Mouse (Mus musculus) right cerebral cortex, postnatal 36 days (tissue): Measurements from ENCODE around the gene Mfap1b.
"Not testable (repeated sequence)": the region's sequence is repeated elsewhere in the genome, so short reads cannot be mapped to it uniquely, and the experiment has no call there.

ENCODE experiments used
- DNase-seq, 2 experiments: peaks; one replicate each; pipeline ENCODE4 v3.0.0; 2022; ENCODE audit warnings: low spot score in 2 of 2, mixed read lengths in 1 of 2

Gene Mfap1b

DNA sequence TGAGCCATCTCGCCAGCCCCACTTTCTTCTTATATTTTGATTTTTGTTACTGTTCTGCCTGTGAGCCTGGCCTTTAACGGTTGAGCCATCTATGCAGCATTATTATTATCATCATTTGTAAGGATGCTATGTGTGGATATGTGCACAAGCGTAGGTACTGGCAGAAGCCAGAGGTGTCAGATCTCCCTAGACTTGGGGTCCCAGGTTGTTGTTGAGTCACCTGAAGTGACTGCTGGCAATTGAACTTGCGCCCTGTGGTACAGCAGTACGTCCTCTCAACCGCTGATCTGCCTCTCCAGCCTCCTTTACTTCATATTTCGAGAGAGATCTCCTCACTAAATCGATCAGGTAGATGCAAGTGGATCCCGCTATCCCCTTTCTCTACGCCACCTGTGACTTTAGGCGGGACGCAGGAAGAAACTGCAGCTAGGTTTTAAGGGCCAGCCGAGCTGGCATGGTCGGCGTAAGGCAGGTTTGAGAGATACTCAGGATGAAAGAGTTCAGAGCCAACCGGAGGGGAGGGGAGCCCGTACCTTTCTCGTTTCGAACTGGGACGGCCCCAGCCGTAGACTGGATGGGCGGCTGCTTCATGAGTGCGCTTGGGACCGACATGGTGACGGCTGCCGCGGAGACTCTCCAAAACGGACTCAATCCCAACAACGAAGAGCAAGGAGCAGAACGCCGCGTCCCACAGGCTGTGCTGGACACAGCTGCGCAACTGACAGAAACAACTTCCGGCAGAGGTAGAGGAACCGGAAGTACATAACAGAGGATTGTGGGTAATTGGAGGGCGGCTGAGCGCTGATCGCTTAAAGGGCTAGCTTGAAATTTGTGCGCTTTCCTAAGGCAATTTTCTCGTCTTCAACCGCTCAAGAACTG, at the start of gene Mfap1b:
Gene Mfap1b (minus strand): TSS at position 767 of the 879 bp plus-strand sequence.
- DNase-seq: peak; percentile 80 to 88

DNA sequence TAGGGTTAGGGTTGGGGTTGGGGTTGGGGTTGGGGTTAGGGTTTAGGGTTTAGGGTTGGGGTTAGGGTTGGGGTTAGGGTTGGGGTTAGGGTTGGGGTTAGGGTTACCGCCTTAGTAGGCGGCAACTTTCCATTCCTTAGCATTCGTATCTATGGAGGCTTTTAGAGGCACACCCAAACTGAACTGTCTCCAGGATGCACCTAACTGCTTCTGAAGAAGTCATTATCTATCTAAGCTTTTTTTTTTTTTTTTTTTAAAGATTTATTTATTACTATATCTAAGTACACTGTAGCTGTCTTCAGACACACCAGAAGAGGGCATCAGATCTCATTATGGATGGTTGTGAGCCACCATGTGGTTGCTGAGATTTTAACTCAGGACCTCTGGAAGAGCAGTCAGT, 49.0 kb upstream of the Mfap1b start:
- not testable (repeated sequence) for DNase-seq

DNA sequence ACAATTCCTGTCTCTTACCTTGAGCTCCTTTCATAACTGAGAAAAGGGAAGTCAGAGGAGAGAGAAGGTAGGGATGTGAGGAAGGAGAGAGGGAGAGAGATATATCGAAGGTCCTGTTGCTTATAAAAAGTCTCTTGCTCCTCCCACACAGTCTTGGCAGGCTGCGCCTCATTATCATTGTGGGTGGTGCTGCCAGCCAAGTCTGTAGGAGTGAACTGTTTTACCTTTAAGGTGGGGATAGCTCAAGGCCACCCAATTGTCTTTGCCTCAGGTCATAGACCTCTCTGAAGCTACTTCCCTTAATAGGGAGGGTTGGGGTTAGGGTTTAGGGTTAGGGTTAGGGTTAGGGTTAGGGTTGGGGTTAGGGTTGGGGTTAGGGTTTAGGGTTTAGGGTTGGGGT, 48.1 kb upstream of the Mfap1b start:
- peak; percentile 24 to 68 for DNase-seq

DNA sequence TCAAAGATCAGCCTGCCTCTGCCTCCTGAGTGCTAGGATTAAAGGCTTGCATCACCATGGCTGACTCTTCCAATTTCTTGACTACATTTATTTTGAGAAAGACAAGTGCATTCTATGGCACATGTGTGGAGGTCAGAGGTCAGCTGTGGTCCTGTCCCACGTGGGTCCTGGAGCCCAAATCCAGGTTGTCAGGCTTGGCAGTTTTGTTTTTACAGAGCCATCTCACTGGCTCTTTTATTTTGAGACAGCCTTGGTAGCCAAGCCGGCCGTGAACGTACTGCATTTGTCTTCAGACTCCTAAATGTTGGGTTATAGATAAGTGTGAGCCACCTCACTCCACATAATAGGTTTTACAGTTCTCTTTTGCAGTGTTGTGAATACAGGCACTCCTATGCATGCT, 44.8 kb upstream of the Mfap1b start:
- not testable (repeated sequence) for DNase-seq

DNA sequence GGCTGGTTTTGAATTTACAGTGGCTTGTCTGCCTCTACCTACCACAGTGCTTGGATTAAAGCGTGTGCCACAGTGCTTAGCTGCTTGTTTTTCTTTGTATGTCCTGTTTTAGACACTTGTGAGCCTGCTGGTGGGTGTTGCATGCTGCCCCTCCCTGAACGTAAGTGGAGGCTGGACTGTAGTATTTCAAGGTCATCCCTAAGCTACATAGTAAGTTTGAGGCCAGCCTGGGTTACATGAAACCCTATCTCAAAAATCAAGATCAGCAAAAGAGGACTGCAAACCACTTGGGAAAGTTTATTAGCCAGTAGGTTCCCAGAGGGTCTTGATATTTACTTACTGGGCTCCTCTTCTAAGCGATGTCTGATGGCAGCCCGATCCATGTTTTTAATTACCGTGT, 44.2 kb upstream of the Mfap1b start:
- DNase-seq: no peak

DNA sequence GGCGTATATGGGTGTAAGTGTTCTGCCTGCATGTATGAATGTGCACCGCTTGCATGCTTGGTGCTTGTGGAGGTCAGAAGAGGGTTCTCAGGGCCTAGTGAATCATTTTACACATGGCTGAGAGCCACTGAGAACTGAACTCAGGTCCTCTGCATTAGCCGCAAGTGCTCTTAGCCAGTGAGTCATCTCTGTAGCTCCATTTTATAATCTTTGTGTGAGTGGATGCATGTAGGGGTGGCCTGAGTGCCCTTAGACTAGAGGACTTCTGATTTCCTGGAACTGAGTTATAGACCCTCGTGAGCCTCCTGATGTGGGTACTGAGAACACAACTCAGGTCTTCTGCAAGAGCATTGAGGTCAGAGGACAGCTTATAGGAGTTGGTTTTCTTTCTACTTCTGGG, 40.3 kb upstream of the Mfap1b start:
- DNase-seq: no peak

DNA sequence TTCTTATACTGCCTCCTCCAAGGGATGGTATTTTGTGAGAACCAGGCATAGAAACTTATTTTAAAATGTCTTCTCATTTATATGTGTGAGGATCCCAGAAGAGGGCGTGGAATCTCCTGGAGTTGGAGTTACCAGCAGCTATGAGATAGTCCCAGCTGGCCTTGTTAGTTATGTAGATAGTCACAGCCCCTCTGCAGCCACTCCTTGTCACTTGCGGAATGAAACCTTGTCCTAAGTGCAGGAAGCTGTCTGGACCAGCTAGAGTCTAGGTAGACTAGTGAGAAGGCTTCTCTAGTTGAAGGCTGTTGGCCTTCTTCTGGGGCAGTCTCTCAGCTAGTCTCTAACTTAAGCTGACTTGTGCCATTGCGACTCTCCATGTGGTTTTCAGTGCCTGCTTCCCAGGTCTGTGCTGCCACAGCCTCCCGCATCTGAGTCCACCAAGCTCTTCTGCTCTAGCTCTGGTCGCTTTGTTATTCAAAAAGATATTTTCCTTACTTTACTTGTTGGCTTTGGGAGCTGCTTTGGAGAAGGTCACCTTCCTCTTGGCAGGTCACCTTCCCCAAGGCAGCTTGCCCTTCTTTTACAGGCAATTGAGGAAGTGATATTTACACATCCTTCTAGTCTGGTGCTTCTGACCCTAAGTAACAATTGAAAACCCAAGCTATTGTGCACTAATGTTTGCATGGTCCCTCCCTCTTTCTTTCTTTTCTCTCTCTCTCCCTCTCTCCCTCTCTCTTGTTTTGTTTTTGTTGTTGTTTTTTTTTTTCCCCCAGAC, 39.3 kb upstream of the Mfap1b start:
- DNase-seq: not testable (repeated sequence)

DNA sequence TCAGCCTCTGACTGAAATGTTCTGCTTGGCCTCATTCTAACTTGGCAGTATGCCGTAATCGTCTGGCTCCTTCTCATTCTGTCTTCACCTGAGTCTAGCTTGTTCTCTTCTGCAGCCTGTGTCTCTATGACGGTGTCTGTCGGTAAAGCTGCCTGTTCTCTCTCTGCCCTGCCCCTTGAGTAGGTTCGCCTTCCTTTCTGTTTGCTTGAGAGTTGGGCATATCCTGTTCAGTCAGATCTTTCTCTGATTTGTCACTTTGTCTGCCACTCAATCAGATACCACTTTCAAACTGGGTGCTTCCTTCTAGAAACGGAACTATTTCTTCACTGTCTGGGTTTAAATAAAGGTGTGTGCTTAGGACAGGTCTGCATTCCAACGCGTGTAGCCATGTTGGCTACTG, 37.5 kb upstream of the Mfap1b start:
- no peak for DNase-seq

DNA sequence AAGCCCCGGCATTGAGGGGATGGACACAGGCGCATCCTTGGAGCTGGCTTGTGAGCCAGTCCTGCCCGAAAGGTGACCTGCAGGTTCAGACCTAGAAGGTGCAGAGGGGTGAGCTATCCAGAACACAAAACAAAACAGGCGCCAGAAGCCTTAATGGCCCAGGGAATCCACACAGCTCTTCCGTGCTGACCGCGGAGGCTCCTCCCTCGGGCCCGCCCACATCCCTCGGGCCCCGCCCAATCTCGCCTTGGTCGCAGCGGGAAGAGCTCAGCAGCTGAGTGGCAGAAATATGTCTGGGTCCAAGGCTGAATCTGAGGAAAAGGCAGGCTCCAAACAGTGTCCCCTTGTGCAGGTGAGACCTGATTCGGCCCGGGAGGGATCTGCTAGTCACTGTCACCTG, 35.7 kb upstream of the Mfap1b start:
- peak; percentile 28 to 46 for DNase-seq

DNA sequence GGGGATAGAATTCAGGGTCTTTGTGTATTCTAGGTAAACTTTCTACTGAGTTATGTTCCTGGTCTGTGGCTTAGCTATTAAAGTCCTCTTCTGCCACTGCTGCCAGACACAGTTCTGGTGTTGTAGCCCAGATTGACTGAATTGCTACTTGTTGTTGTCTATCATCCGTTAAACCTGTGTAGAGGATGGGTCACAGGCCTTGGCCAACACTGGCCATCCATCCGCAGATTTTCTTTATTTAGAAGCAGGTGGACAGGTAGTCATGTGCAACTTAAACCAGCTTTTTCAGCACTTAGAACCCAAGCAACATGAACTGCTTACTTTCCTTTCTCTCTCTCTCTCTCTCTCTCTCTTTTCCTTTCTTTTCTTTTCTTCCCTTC, 34.1 kb upstream of the Mfap1b start:
- no peak for DNase-seq

DNA sequence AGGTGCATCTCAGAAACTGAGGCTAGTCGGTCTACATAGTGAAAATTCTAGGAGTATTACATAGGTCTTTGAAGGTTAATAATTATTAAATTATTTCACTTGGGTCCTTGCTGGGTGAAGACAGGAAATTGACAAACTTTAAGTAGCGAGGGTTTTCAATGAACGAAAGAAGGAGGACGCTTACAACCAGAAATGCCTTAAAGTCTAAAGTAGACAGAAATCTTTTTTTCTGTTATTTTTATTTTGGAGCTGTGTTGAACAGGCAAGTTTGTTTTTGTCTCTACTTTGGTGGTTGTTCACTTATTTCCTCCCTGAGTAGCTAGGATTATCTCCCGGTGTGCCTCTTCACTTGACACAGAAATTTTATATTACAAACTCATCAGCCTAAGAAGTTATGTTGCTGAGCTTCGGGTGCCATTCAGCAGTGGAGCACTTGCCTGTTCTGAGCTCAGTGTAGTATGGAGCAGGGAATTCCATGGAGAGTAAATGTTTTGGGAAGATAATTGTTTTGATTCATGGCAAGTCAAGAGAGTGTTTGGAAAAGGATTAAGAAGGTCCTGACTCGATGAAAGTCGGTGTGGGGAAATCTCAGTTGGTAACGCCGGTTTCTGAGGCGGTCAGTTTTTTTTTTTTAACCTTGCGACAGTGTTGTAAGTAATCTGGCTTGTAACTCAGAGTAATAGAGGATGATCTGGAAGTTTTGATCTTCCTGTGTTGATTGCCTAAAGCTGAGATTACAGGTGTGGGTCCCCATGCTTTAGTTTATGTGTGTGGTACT, 33.5 kb upstream of the Mfap1b start:
- no peak for DNase-seq

DNA sequence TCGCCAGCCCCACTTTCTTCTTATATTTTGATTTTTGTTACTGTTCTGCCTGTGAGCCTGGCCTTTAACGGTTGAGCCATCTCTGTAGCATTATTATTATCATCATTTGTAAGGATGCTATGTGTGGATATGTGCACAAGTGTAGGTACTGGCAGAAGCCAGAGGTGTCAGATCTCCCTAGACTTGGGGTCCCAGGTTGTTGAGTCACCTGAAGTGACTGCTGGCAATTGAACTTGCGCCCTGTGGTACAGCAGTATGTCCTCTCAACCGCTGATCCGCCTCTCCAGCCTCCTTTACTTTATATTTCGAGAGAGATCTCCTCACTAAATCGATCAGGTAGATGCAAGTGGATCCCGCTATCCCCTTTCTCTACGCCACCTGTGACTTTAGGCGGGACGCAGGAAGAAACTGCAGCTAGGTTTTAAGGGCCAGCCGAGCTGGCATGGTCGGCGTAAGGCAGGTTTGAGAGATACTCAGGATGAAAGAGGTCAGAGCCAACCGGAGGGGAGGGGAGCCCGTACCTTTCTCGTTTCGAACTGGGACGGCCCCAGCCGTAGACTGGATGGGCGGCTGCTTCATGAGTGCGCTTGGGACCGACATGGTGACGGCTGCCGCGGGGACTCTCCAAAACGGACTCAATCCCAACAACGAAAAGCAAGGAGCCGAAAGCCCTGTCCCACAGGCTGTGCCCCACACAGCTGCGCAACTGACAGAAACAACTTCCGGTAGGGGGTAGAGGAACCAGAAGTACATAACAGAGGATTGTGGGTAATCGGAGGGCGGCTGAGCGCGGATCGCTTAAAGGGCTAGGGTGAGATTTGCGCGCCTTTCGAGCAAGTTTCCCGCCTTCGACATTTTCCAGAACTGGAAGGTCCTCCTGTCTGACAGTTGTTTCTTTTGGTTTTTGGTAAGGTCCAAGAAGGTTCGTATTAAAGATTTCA, 32.3 kb upstream of the Mfap1b start, which contains the start of the genes Mfap1a and Wdr76:
Gene Mfap1a (minus strand): TSS at position 724 of the 941 bp plus-strand sequence.
Gene Wdr76 (plus strand): TSS at position 782 of the 941 bp plus-strand sequence.
- peak; percentile 78 to 87 for DNase-seq

DNA sequence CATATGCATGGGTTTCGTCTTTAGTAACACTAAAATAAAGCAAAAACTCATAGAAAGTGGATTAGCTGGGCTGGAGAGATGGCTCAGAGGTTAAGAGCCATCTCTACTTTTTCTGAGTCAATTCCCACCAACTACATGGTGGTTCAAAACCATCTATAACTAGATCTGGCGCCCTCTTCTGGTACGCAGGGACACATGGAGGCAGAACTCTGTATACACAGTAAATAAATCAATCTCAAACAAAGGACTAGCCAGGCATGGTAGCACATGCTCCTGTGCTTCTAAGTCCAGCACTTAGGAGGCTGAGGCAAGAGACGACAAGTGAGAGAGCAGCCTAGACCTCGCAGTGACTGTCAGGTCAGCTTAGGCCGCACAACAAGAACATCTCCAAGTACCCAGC, 27.7 kb upstream of the Mfap1b start:
- DNase-seq: not testable (repeated sequence)

DNA sequence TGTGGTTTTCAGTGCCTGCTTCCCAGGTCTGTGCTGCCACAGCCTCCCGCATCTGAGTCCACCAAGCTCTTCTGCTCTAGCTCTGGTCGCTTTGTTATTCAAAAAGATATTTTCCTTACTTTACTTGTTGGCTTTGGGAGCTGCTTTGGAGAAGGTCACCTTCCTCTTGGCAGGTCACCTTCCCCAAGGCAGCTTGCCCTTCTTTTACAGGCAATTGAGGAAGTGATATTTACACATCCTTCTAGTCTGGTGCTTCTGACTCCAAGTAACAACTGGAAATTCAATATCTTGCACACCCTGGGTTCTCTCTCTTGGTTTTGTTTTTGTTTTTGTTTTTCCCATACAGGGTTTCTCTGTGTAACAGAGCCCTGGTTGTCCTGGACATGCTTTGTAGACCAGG, 10.5 kb upstream of the Mfap1b start:
- not testable (repeated sequence) for DNase-seq

DNA sequence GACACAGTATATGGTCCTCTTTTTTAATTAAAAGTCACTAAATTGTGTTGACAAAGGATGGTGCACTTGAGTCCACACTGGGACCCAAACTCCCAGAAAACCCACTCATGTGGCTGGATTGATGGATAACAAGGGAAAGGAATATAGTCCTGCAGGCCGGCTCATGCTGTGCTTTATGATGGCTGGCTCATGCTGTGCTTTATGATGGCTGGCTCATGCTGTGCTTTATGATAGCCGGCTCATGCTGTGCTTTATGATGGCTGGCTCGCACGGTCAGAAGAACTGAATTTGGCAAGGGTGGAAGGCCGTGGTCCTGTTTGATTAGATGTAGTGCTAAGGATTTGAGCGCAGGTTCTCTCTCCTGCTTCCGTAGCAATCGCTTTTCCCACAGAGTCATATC, 9.7 kb upstream of the Mfap1b start:
- no peak for DNase-seq

DNA sequence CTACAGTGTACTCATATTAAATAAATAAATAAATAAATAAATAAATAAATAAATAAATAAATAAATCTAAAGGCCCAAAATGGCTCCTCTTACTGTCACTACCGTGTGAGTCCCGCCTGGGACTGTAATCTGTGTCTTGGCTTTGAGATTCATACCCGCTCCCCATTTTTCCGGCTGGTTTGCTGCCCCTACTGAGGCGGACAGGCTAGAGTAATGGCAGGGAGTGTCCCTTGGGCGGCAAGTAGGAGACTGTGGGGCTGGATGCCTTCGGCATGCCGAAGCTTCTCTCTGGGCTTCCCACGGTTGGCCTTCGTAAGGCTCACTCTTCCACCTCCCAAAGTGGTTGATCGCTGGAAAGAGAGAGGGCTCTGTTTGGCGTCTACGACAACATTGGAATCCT, 7.0 kb upstream of the Mfap1b start:
- not testable (repeated sequence) for DNase-seq

DNA sequence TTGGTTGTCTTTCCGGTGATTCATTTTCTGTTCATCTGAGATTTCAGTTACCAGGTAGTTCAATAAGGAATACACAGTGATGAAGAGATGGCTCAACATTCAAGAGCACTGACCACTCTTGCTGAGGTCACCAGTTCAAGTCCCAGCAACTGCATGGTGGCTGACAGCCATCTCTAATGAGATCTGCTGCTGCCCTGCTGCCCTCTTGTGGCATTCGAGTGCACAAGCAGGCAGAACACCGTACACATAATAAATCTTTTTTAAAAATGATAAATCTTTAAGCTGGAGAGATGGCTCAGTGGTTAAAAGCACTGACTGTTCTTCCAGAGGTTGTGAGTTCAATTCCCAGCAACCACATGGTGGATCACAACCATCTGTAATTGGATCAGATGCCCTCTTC, 6.6 kb upstream of the Mfap1b start:
- no peak for DNase-seq

DNA sequence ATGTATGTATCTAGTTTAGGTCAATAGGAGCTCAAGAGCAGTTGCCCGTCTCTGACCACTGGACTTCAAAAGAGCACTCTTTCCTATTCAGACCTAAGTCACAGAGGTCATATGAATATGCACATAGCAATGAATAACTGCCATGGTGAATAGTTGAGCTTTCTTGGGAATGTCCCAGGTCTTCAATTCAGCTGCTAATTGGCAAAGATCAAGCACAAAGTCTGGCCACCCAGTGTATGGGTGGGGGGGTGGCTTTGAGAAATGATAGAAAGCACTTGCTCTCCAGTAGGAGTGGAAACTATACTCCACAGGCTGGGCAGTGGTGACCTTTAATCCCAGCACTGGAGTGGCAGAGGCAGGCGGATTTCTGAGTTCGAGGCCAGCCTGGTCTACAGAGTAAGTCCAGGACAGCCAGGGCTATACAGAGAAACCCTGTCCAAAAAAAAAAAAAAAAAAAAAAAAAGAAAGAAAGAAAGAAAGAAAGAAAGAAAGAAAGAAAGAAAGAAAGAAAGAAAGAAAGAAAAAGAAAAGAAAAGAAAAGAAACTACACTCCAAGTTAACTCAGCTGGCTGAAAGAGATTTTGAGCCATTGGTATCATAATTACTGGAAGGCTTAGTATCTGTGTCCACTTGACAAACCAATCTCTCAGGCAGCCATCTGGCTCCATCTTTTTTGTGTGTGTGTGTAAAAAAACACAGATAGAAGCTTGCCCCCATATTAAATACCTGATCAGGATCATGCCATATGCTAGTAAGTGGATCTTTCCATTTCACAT, 3.8 kb upstream of the Mfap1b start:
- no peak for DNase-seq

DNA sequence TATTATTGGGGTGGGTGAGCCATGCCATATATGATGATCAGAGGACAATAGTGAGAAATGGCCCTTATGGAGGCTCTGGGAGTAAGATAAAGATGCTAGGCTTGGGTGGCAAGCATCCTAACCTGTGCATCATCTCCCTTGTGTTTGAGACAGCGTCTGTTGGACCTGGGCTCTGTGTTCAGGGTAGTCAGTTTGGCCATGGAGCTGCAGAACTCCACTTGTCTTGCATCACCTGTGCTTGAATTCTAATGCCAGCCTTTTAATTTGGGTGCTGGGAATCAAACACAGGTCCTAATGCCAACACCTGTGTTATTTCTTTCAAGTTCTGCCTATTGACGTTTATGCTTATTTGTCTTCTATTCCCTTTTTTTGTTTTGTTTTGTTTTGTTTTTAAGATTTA, 1.4 kb upstream of the Mfap1b start:
- DNase-seq: not testable (repeated sequence)

DNA sequence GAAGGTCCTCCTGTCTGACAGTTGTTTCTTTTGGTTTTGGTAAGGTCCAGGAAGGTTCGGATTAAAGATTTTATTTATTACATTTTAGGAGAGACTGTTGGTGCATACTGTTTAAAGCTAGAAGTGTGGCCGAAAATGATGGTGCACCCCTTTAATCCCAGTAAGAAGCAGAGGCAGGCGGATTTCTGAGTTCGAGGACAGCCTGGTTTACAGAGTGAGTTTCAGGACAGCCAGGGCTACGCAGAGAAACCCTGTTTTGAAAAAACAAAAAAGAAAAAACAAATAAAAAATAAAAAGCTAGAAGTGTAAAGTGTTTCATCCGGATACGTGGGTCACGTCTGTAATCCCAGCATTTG, 291 bp upstream of the Mfap1b start:
- no peak for DNase-seq
